Mouse (Mus musculus) liver, embryonic 13.5 days (tissue): Measurements from ENCODE around the gene Mical2. TPM values are rescaled to one million over a fixed set of nuclear protein-coding genes. Genes with fewer than 3 reads are reported as not detected.

Experiments
- ATAC-seq: fragments of 200-750 bp; cut with Nextera tagmentation; 2 replicates; pipeline ENCODE4 v1.8.0; 2017; ENCODE audit warnings: low read depth, mild to moderate bottlenecking, moderate number of reproducible peaks, moderate library complexity
- DNase-seq: peaks from one replicate; pipeline ENCODE4 v3.0.0; 2022
- H3K27ac ChIP-seq: fragments of 300-500 bp; sonication (generic); 2 replicates; pipeline ENCODE4 v1.5.1; 2015; ENCODE audit warnings: moderate library complexity, mild to moderate bottlenecking, inconsistent platforms
- H3K27me3 ChIP-seq: fragments of 300-500 bp; sonication (generic); 2 replicates; pipeline ENCODE4 v1.6.1; 2015; ENCODE audit warnings: mild to moderate bottlenecking, inconsistent platforms
- H3K36me3 ChIP-seq: fragments of 300-500 bp; sonication (generic); 2 replicates; pipeline ENCODE4 v1.6.1; 2015; ENCODE audit warnings: mild to moderate bottlenecking, inconsistent platforms
- H3K4me1 ChIP-seq: fragments of 300-500 bp; sonication (generic); replicated peaks from 2 replicates; pipeline ENCODE4 v1.6.1; 2015; ENCODE audit warnings: inconsistent platforms
- H3K4me2 ChIP-seq: fragments of 300-500 bp; sonication (generic); 2 replicates; pipeline ENCODE4 v1.6.1; 2015; ENCODE audit warnings: inconsistent platforms, mild to moderate bottlenecking, moderate library complexity
- H3K4me3 ChIP-seq: fragments of 300-500 bp; sonication (generic); replicated peaks from 2 replicates; pipeline ENCODE4 v1.5.1; 2015; ENCODE audit warnings: mild to moderate bottlenecking, inconsistent platforms
- H3K9ac ChIP-seq: fragments of 300-500 bp; sonication (generic); 2 replicates; pipeline ENCODE4 v1.6.1; 2015; ENCODE audit warnings: mild to moderate bottlenecking, inconsistent platforms
- H3K9me3 ChIP-seq: fragments of 300-500 bp; sonication (generic); replicated peaks from 2 replicates; pipeline ENCODE4 v1.6.1; 2016; ENCODE audit warnings: inconsistent platforms
- WGBS: fragments of 180-500 bp; shearing (Covaris S2); methylation state at CpG from one replicate; pipeline ENCODE4 v1.1.7; 2015; ENCODE audit not compliant: insufficient replicate concordance; 5-methylcytosine and 5-hydroxymethylcytosine counted together
- polyA plus RNA-seq: library from polyadenylated mRNA; unstranded; fragments of >200 nt; fragmentation: Nextera tagmentation; extraction: Ambion mirVana; gene quantifications from 2 replicates; pipeline ENCODE4 v1.2.1, GENCODE M21; 2015

Mical2 gene
- polyA plus RNA-seq, 1 experiment from 2014 or later, result 1.5 TPM

DNA sequence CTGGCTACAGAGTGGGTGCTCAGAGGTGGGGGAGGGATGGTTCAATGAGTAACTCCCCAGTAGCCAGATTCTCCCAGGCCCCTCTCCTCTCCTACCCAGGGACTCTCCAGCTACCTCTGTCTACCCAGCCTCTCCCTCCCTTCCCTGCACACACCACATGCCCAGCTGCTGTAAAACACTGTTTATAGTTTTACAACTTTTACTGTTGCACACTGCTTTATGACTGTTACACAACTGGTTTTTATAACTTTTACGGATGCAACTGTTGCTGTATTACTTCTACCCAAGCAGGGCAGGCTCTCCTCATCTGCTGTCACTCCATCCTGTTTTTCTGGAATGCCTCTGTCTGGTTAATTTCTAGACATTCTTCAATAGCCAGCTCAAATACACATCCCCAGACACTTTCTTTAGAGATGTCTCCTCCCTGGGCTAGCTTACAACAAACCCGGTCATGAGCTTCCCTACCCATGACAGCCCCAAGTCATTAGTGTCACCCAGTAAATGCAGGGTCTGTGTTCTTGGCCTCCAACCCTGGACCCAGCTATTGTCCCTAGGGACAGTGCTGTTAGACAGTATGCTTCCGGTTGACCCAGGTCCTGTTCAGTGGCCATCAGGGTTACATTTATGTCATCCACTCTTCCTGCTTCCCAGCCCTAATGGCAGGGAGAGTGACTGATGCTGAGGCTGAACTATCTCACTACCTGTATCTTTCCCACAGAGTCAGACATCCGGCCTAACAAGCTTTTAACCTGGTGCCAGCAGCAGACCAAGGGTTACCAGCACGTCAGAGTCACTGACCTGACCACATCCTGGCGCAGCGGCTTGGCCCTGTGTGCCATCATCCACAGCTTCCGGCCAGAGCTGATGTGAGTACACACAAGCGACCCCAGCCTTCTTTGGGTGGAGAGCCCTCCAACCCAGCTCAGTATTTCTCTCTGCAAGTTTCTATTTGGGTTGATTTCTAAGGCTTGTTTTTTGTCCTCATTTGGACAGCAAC, 96.4 kb downstream of the Mical2 start:
- H3K4me2 ChIP-seq, result no peak overlapping the region
- no peaks in the 10 kb centered on the region for H3K4me1 ChIP-seq
- no peak overlapping the region for H3K27ac ChIP-seq
- H3K4me3 ChIP-seq, result no peak overlapping the region
- 60% methylated on average over 9 of the region's 9 CpGs for WGBS
- ATAC-seq (no peak), DNase-seq (no peak)
- H3K9me3 ChIP-seq, result no peaks in the 10 kb centered on the region
- H3K9ac ChIP-seq, result no peak overlapping the region
- H3K27me3 ChIP-seq, result no peaks in the 10 kb centered on the region
- peaks cover 7% of the 10 kb centered on the region; the same call in 1 of the 2 replicates for H3K36me3 ChIP-seq

DNA sequence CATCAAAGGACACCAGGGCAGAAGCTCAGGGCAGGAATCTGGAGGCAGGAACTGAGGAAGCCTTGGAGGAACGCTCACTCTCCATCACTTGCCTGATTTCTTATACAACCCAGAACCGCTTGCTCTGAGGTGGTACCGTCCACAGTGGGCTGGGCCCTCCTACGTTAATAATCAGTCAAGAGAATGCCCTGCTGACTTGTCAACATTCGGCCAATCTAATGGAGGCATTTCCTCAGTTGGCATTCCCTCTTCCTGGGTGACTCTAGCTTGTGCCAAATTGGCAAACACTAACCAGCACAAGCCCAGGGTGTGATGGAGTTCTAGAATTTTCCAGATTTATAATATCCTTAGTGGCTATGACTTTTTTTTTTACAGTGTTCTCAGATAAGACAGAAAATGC, 98.9 kb downstream of the Mical2 start:
- Histone ChIP-seq H3K4me1 (no peaks in the 10 kb centered on the region), H3K9ac (no peak overlapping the region), H3K4me3 (no peak overlapping the region), H3K27me3 (no peaks in the 10 kb centered on the region), H3K27ac (no peak overlapping the region), H3K4me2 (no peak overlapping the region), H3K36me3 (peaks cover 7% of the 10 kb centered on the region; the same call in 1 of the 2 replicates), H3K9me3 (no peaks in the 10 kb centered on the region)
- ATAC-seq (no peak), DNase-seq (no peak)
- WGBS, result 67% methylated on average over 5 of the region's 5 CpGs

DNA sequence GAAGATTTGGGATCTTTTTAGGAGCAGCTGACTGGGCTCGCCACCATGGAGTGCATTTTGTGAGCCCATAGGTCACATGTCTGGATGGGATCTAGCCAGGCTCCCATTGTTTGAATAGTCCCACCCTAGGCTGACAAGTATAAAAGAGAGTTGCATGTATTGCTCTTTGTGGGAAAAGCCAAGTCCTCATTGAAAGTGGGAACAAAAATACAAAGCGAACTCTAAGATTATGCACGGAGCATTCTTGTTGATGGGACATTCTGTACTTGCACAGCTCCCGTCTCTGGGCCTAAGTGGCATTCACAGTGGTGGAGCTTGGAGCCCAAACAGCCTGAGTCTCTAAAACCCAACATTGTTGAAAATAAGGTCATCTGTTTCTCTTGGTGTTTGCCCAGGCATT, 101.2 kb downstream of the Mical2 start:
- DNase-seq (no peak), ATAC-seq (no peak)
- Histone ChIP-seq H3K4me2 (no peak overlapping the region), H3K9me3 (no peaks in the 10 kb centered on the region), H3K4me1 (no peaks in the 10 kb centered on the region), H3K9ac (no peak overlapping the region), H3K27ac (no peak overlapping the region), H3K4me3 (no peak overlapping the region), H3K27me3 (no peaks in the 10 kb centered on the region), H3K36me3 (peaks cover 7% of the 10 kb centered on the region; the same call in 1 of the 2 replicates)
- WGBS, result 73% methylated on average over 4 of the region's 4 CpGs

DNA sequence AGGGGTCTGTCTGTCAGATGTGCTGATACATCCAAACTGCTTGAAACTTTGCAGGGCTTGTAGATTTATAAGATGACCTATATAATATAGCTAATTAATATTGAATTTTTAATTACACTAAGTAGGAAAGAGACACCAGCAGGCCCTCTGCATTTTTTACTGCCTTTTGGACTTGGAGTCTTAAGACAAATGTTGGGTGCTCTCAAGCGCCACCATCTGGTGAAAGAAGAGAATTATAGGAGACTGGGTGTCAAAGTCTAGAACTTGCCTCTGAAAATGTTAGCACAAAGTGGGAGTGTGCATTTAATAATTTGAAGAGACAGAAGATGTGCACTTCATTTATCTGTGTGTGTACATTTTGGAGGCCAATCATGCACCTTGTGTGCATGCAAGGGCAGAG, 103.3 kb downstream of the Mical2 start:
- no peaks in the 10 kb centered on the region for H3K4me1 ChIP-seq
- H3K9ac ChIP-seq, result no peak overlapping the region
- WGBS, result 11% methylated on average over 1 of the region's 1 CpGs
- no peaks in the 10 kb centered on the region for H3K9me3 ChIP-seq
- no peak overlapping the region for H3K27ac ChIP-seq
- ATAC-seq, result no peak
- H3K4me3 ChIP-seq, result no peak overlapping the region
- H3K36me3 ChIP-seq, result 0 out of 2 replicates have a peak, but pooled peaks cover 7% of the 10 kb centered on the region
- DNase-seq, result no peak
- no peaks in the 10 kb centered on the region for H3K27me3 ChIP-seq
- H3K4me2 ChIP-seq, result no peak overlapping the region

DNA sequence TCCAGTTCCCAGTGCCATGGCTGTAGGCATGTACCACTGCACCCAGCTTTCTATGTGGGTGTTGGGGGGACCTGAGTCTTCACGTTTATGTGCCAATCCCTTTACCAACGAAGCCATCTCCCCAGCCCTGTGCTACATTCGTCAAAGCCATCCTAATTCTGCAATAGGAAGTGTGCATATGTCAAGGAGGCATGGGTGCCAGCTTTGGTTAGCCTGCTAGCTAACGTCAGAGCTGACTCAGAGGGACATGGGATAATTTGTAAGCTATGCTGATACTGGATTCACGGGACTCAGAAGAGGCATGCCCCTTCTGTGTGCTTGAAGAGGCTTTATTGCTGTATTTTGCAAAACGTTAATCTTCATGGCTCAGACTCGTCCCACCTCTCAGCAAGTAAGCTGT, 103.8 kb downstream of the Mical2 start:
- Histone ChIP-seq H3K27me3 (no peaks in the 10 kb centered on the region), H3K9ac (no peak overlapping the region), H3K4me3 (no peak overlapping the region), H3K27ac (no peak overlapping the region), H3K4me1 (no peaks in the 10 kb centered on the region), H3K4me2 (no peak overlapping the region), H3K9me3 (no peaks in the 10 kb centered on the region), H3K36me3 (0 out of 2 replicates have a peak, but pooled peaks cover 2% of the 10 kb centered on the region)
- DNase-seq, result no peak
- WGBS, result 60% methylated on average over 7 of the region's 7 CpGs
- ATAC-seq, result no peak

DNA sequence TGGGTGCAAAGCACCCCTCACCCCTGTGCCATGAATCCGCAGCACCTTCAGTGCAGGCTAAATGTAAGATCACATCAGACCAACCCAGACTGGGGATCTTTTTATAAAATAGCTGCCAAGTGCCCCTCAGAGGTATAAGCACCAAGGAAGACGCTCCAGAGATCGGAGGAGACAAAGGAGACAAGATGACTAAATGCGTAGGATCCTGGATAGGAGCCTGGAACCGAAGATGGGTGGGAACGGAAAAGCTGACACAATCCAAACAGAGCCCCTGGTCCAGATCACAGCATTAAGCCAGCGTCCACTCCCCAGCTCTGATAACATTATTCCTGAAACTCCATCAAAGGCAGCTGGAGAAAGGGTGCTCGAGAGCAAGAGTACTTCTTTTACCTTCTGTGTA, 105.3 kb downstream of the Mical2 start:
- Histone ChIP-seq H3K4me1 (no peaks in the 10 kb centered on the region), H3K27ac (no peak overlapping the region), H3K9ac (no peak overlapping the region), H3K36me3 (no peaks in the 10 kb centered on the region), H3K9me3 (no peaks in the 10 kb centered on the region), H3K4me2 (no peak overlapping the region), H3K27me3 (no peaks in the 10 kb centered on the region), H3K4me3 (no peak overlapping the region)
- WGBS, result 73% methylated on average over 8 of the region's 8 CpGs
- DNase-seq (no peak), ATAC-seq (no peak)

DNA sequence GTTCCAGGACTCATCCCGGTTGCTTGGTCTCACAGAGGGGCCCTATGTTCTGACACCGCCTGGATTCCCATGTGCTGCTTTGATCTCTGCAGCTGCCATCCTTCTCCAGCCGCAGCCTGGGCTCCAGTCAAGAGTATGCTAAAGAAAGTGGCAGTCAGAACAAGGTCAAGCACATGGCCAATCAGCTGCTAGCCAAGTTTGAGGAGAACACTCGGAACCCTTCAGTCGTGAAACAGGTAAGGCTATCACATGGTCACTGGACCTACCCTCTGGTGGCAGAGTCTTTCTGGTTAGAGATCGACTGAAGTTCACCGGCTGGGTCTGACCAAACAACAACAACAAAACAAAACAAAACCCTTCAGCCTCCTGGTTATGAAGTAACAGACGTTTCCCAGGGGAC, 106.1 kb downstream of the Mical2 start:
- Histone ChIP-seq H3K4me1 (no peaks in the 10 kb centered on the region), H3K27ac (no peak overlapping the region), H3K4me3 (no peak overlapping the region), H3K4me2 (no peak overlapping the region), H3K27me3 (no peaks in the 10 kb centered on the region), H3K36me3 (no peaks in the 10 kb centered on the region), H3K9me3 (no peaks in the 10 kb centered on the region), H3K9ac (no peak overlapping the region)
- WGBS, result 57% methylated on average over 8 of the region's 8 CpGs
- ATAC-seq (no peak), DNase-seq (no peak)

DNA sequence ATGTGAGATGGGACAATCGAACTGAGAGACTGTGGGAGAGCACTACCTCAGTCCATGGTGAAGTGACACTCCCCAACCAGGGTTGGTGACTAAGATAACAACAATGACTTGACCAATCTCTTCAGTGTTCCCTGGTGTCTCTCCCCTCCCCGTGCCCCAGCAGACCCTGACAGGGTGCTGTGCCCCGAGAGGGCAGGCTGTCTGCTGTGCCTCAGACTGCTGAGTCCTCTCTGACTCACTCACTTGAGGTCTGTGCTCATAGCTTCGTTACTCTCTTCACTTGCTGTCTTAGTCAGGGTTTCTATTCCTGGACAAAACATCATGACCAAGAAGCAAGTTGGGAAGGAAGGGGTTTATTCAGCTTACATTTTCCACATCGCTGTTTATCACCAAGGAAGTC, 106.8 kb downstream of the Mical2 start:
- H3K27ac ChIP-seq, result no peak overlapping the region
- 39% methylated on average over 5 of the region's 5 CpGs for WGBS

DNA sequence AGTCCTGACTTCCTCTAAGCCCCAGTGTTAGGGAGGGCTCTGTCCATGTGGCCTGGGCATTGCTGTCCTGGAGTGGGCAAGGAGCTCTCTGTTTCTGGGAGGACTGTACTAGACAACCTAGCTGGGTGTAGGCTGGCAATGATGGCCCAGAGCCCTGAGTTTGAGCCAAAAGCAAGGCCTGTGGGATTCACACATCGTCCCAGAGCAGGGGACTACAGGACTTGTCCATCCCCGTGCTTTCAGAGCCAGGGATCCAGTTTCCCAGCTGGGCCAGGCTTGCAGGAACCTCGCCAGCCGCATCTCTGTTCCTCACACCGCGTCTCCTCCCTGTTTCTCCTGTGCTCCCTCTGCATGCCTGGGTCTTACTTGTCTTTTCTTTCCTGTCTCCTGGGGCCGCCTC, 107.7 kb downstream of the Mical2 start:
- WGBS, result 73% methylated on average over 7 of the region's 7 CpGs

More for the DNA sequence above, 106.8 kb downstream of the Mical2 start:
- ATAC-seq, result no peak
- H3K4me1 ChIP-seq, result no peaks in the 10 kb centered on the region
- no peak overlapping the region for H3K9ac ChIP-seq
- no peaks in the 10 kb centered on the region for H3K36me3 ChIP-seq
- no peak for DNase-seq
- H3K4me2 ChIP-seq, result no peak overlapping the region
- H3K4me3 ChIP-seq, result no peak overlapping the region
- H3K9me3 ChIP-seq, result no peaks in the 10 kb centered on the region
- H3K27me3 ChIP-seq, result no peaks in the 10 kb centered on the region

DNA sequence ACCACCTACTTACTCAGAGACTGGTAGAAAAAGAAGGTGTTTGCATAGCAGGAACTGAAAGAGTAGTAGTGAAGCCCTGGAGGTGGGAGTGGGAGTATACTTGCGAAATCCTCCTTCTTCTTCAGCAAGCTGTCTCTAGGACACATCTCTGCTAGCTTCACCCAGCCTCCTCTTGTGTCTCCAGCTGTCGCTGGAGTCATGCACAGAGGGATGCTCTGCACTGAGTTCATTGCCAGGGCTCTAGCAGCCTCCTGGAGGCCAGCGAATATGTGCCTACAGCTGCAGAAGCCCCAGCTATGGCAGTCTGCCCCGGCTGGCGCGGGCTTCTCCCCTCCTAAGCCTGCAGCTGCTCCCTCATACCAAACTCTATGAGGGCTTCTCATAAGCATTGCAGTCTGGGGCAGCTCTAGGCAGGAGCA, 110.6 kb downstream of the Mical2 start:
- Histone ChIP-seq H3K27me3 (no peaks in the 10 kb centered on the region), H3K4me1 (no peaks in the 10 kb centered on the region), H3K4me3 (no peak overlapping the region), H3K9ac (no peak overlapping the region), H3K9me3 (no peaks in the 10 kb centered on the region), H3K4me2 (no peak overlapping the region), H3K27ac (no peak overlapping the region), H3K36me3 (no peaks in the 10 kb centered on the region)
- WGBS, result 66% methylated on average over 6 of the region's 6 CpGs
- no peak for DNase-seq
- ATAC-seq, result no peak

More for the DNA sequence above, 107.7 kb downstream of the Mical2 start:
- no peaks in the 10 kb centered on the region for H3K27me3 ChIP-seq
- no peak overlapping the region for H3K27ac ChIP-seq
- no peak overlapping the region for H3K4me3 ChIP-seq
- no peak overlapping the region for H3K9ac ChIP-seq
- H3K36me3 ChIP-seq, result no peaks in the 10 kb centered on the region
- DNase-seq, result no peak
- no peaks in the 10 kb centered on the region for H3K9me3 ChIP-seq
- no peaks in the 10 kb centered on the region for H3K4me1 ChIP-seq
- no peak overlapping the region for H3K4me2 ChIP-seq
- no peak for ATAC-seq

DNA sequence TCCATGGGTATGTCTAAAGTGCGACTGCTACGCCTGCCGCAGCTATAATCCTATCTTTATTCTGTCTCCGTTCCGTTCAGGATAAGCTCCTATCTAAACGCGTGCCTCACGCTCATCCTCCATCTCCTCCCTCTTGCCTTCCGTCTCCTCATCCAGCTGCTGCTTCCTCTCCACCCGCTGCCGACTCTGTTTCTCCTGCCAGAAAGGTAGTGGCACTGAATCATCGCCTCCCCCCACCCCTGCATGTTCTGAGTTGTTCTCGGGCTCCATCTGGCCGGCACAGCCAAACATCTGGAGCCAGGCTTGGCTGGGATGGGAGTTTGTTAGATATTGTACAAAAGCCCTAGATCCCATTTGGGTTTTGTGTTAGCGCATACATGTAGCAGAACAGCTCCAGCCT, 111.1 kb downstream of the Mical2 start:
- ATAC-seq, result no peak
- Histone ChIP-seq H3K4me2 (no peak overlapping the region), H3K9me3 (no peaks in the 10 kb centered on the region), H3K27ac (no peak overlapping the region), H3K27me3 (no peaks in the 10 kb centered on the region), H3K4me1 (no peaks in the 10 kb centered on the region), H3K9ac (no peak overlapping the region), H3K4me3 (no peak overlapping the region), H3K36me3 (no peaks in the 10 kb centered on the region)
- 75% methylated on average over 15 of the region's 15 CpGs for WGBS
- DNase-seq, result no peak

DNA sequence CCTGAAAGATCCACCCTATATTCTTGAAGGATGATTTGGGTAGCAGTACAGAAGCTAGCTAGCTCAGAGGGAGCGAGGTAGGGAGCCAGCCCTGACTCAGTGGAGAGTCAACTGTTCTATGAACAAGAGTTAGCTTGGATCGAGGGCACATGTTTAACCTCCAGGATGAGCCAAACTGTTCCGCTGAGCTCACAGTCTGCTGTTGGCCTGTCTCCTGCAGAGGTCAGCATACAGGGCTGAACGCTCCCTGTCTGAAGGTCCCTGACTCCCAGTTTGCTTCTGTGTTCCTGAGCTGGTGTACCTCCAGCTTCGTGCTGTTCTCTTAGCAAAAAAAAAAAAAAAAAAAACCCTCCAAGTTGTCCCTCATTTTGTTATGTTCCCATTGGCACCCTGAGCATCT, 112.1 kb downstream of the Mical2 start:
- Histone ChIP-seq H3K9me3 (no peaks in the 10 kb centered on the region), H3K4me2 (no peak overlapping the region), H3K36me3 (no peaks in the 10 kb centered on the region), H3K27ac (no peak overlapping the region), H3K4me3 (no peak overlapping the region), H3K27me3 (no peaks in the 10 kb centered on the region), H3K9ac (no peak overlapping the region), H3K4me1 (no peaks in the 10 kb centered on the region)
- DNase-seq (no peak), ATAC-seq (no peak)
- WGBS, result 63% methylated on average over 5 of the region's 5 CpGs
